Mouse (Mus musculus) intestine, postnatal 0 days (tissue): ENCODE results near the gene Majin. TPM values are rescaled to one million over a fixed set of nuclear protein-coding genes. Genes with fewer than 3 reads are reported as not detected.

ENCODE experiments used
- ATAC-seq: fragments of 200-750 bp; cut with Nextera tagmentation; 2 replicates; pipeline ENCODE4 v1.8.0; 2017; ENCODE audit warnings: mild to moderate bottlenecking, moderate TSS enrichment, moderate library complexity
- H3K27ac ChIP-seq: fragments of 300-500 bp; sonication (generic); 2 replicates; pipeline ENCODE4 v1.5.1; 2014; ENCODE audit warnings: mild to moderate bottlenecking, low read depth, low read length, moderate library complexity
- H3K27me3 ChIP-seq: fragments of 300-500 bp; sonication (generic); replicated peaks from 2 replicates; pipeline ENCODE4 v1.6.1; 2014; ENCODE audit warnings: low read length, mixed read lengths; ENCODE audit not compliant: control insufficient read depth, insufficient read depth
- H3K36me3 ChIP-seq: fragments of 300-500 bp; sonication (generic); 2 replicates; pipeline ENCODE4 v1.6.1; 2014; ENCODE audit warnings: mild to moderate bottlenecking, moderate library complexity; ENCODE audit not compliant: control insufficient read depth, insufficient read depth
- H3K4me1 ChIP-seq: fragments of 300-500 bp; sonication (generic); replicated peaks from 2 replicates; pipeline ENCODE4 v1.6.1; 2014; ENCODE audit warnings: antibody characterized with exemption, low read length, mixed read lengths; ENCODE audit not compliant: control insufficient read depth, insufficient read depth
- H3K4me2 ChIP-seq: fragments of 300-500 bp; sonication (generic); replicated peaks from 2 replicates; pipeline ENCODE4 v1.6.1; 2014; ENCODE audit warnings: low read depth, mild to moderate bottlenecking, moderate library complexity
- H3K4me3 ChIP-seq: fragments of 300-500 bp; sonication (generic); 2 replicates; pipeline ENCODE4 v1.5.1; 2014; ENCODE audit warnings: low read depth, low read length
- H3K9ac ChIP-seq: fragments of 300-500 bp; sonication (generic); 2 replicates; pipeline ENCODE4 v1.6.1; 2014; ENCODE audit warnings: mild to moderate bottlenecking, low read depth, low read length
- H3K9me3 ChIP-seq: fragments of 300-500 bp; sonication (generic); 2 replicates; pipeline ENCODE4 v1.6.1; 2016; ENCODE audit warnings: mixed run types; ENCODE audit not compliant: control insufficient read depth
- CTCF ChIP-seq: sonication (generic); IDR thresholded peaks from 2 replicates; pipeline ENCODE4 v1.5.1; 2016; ENCODE audit warnings: low read depth, mild to moderate bottlenecking, control low read depth, antibody characterized with exemption, moderate library complexity
- WGBS: fragments of 180-500 bp; shearing (Covaris S2); extraction: QIAGEN DNeasy Blood & Tissue Kit; methylation state at CpG from one replicate; pipeline ENCODE4 v1.1.7; 2014; 5-methylcytosine and 5-hydroxymethylcytosine counted together
- polyA plus RNA-seq: library from polyadenylated mRNA; unstranded; fragments of >200 nt; fragmentation: Nextera tagmentation; extraction: Ambion mirVana; gene quantifications from 2 replicates; pipeline ENCODE4 v1.2.1, GENCODE M21; 2015

Majin gene
- polyA plus RNA-seq, 1 experiment from 2014 or later, result not detected

DNA sequence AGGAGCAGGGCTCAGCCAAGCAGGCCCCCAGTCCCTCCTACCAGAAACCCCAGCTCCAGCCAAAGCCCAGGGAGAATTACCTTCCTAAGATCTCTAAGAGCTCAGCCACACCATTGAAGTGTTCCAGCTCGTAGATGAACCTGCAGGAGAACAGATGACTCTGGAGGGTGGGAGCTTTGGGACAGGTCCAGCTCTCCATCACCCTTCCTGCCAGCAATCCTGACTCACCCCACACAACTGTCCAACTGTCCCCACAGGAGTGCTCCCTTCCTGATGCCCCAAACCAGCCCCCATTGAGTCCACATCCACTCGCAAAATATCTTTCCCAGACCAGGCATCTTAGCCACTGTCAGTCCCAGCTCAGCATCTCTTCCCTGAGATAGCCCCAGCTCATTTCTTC, 46.8 kb downstream of the Majin start:
- no peak overlapping the region for H3K4me2 ChIP-seq
- H3K4me1 ChIP-seq, result peaks cover 8% of the 10 kb centered on the region; the same call in 1 of the 2 replicates
- TF ChIP-seq CTCF, result no peak
- H3K27me3 ChIP-seq, result no peaks in the 10 kb centered on the region
- H3K4me3 ChIP-seq, result no peak overlapping the region
- WGBS, result 98% methylated on average over 2 of the region's 2 CpGs
- H3K36me3 ChIP-seq, result peaks cover 56% of the 10 kb centered on the region
- no peaks in the 10 kb centered on the region for H3K9me3 ChIP-seq
- H3K27ac ChIP-seq, result no peak overlapping the region
- no peak overlapping the region for H3K9ac ChIP-seq
- ATAC-seq, result no peak

- Histone ChIP-seq H3K27me3 (no peaks in the 10 kb centered on the region), H3K36me3 (peaks cover 39% of the 10 kb centered on the region), H3K9me3 (no peaks in the 10 kb centered on the region), H3K4me3 (no peak overlapping the region), H3K9ac (no peak overlapping the region), H3K4me2 (no peak overlapping the region), H3K4me1 (peaks cover 8% of the 10 kb centered on the region; the same call in 1 of the 2 replicates), H3K27ac (no peak overlapping the region)
- no peak for TF ChIP-seq CTCF
- WGBS, result 92% methylated on average over 16 of the region's 16 CpGs
- no peak for ATAC-seq
Measured at GRCm38 (mm10) chr19:6233647-6234046, 49.5 kb downstream of the Majin start.

DNA sequence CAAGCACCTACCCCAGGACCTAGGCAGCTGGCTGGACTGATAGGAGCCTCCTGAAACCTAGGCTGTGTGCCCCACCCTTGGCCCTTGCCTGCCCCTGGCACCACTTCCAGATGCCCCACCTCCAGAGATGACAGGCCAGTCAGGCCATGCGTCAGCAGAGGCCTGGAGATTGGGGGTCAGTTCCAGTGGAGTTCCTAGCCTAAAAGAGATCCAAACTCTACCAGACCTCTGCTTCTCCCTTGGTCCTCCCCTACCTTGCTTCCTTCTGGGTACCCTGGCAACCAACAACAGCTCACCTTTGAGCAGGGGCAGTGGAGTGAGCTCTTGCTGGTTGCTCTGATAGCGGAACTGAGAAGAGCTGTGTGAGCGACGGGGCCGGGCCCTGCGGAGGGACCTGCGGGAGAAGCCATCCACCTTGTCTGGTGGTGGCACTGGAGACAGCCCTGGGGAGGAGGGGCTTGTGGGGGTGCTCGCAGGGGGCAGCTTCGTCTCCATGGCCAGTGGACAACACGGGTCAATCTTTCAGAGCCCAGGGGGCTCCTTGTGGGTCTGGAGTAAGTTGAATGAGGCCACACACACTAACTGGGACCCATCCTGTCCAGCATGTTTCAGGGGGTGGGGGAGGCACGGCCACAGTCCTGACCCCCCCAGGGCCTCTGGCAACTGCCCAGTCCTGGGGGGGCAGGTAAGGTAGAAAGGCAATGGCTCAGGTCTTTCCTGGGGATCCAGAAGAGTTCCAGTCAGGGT, 50.3 kb downstream of the Majin start:
- Histone ChIP-seq H3K4me1 (peaks cover 8% of the 10 kb centered on the region; the same call in 1 of the 2 replicates), H3K4me3 (peak overlapping the region; percentile 71), H3K9ac (peak overlapping the region; percentile 74; the same call in 1 of the 2 replicates), H3K36me3 (peaks cover 30% of the 10 kb centered on the region), H3K9me3 (no peaks in the 10 kb centered on the region), H3K27ac (no peak overlapping the region), H3K27me3 (no peaks in the 10 kb centered on the region), H3K4me2 (peak overlapping the region; percentile 88)
- TF ChIP-seq CTCF, result no peak
- ATAC-seq, result no peak
- 61% methylated on average over 11 of the region's 11 CpGs for WGBS

DNA sequence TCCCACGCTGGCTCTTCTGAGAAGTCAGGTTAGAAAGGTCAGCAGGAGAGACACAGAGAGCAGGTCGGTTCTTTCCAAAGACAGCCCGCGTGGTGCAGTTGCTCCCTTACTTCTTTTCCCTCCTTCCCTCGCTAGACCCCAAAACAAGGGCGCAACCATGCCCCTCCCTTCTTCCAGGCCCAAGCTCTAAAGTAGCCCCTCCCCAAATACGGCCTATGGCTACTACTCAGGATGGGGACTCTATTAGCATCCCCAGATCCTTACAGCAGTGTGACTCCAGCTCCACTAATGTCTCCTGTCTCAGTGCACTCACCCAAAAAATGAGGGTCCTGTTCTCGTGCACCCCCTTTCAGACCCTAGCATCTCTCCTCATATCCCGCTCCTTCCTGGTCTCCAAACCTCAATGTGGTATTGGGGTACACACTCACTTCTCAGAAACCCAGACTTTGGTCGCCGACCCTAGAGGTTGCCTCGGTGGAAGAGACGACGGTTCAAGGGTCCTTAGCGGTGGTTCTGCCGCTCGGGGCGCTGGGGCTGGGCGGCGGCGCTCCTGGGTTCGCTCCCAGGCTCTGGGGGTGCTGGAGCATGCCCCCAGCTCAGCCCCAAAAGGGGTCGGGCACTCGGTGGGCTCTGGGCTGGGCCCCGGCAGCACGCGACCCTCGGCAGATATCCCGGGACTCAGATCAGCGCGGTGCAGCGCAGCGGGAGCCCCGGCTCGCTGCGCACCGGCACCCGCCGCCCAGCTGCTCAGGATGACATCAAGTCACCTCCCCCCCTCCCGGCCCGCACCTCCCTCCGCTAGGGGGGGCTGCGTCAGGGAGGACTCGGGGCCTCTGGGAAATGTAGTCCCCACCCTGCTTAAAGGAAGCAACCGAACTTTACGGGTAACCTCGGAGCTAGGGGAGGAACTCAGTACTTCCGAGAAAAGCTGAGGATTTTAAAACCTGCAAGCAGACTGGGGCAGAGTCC, 51.2 kb downstream of the Majin start, which contains the start of gene Ppp2r5b:
Ppp2r5b (minus strand) TSS at position 789 of the 969 bp plus-strand sequence.
- Histone ChIP-seq H3K4me3 (peak within 1 kb of the TSS; percentile 71), H3K4me2 (peak within 1 kb of the TSS; percentile 88), H3K4me1 (peaks cover 8% of the 10 kb centered on the region; the same call in 1 of the 2 replicates), H3K36me3 (peaks cover 22% of the 10 kb centered on the region), H3K27me3 (no peaks in the 10 kb centered on the region), H3K9me3 (no peaks in the 10 kb centered on the region), H3K9ac (peak within 1 kb of the TSS; percentile 74), H3K27ac (peak within 1 kb of the TSS; percentile 96)
- TF ChIP-seq CTCF, result peak; percentile 71
- ATAC-seq, result peak; percentile 95
- WGBS, result 5% methylated on average over 48 of the region's 48 CpGs

- H3K9ac ChIP-seq, result peak overlapping the region; percentile 74
- no peak for TF ChIP-seq CTCF
- 0% methylated on average over 9 of the region's 9 CpGs for WGBS
- peak overlapping the region; percentile 88 for H3K4me2 ChIP-seq
- ATAC-seq, result peak; percentile 90
- peak overlapping the region; percentile 96 for H3K27ac ChIP-seq
- peaks cover 15% of the 10 kb centered on the region for H3K36me3 ChIP-seq
- no peaks in the 10 kb centered on the region for H3K27me3 ChIP-seq
- H3K4me3 ChIP-seq, result peak overlapping the region; percentile 71
- H3K4me1 ChIP-seq, result peaks cover 8% of the 10 kb centered on the region; the same call in 1 of the 2 replicates
- H3K9me3 ChIP-seq, result no peaks in the 10 kb centered on the region
Measured at GRCm38 (mm10) chr19:6236053-6236441, 51.9 kb downstream of the Majin start.

DNA sequence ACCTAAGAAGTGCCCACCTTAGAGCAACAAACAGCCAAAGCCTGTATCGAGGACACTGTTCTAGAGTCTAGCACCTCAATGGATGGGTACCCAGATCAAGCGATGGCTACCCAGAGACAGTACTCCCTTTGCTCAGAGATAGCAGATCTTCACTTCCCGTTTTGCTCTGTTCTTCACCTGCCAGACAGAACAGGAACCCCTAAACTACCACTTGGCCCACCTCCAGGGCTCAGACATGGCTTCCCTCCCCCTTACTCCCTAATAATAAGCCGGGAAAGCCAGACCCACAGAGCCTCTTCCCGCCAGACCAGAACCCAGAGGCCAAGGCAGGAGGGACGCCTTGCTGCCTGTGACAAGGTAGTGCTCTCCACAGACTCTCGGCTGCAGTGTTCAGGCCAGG, 52.7 kb downstream of the Majin start:
- no peaks in the 10 kb centered on the region for H3K27me3 ChIP-seq
- H3K4me2 ChIP-seq, result no peak overlapping the region
- no peak overlapping the region for H3K9ac ChIP-seq
- ATAC-seq, result no peak
- peaks cover 12% of the 10 kb centered on the region; the same call in 1 of the 2 replicates for H3K36me3 ChIP-seq
- H3K27ac ChIP-seq, result no peak overlapping the region
- WGBS, result 75% methylated on average over 7 of the region's 7 CpGs
- H3K4me1 ChIP-seq, result peaks cover 8% of the 10 kb centered on the region; the same call in 1 of the 2 replicates
- no peak overlapping the region for H3K4me3 ChIP-seq
- TF ChIP-seq CTCF, result no peak
- H3K9me3 ChIP-seq, result no peaks in the 10 kb centered on the region
